In genomic region chr3:129488774-129489173, GRCm38 (mm10) we compare ENCODE assay signal across 13 mouse cellular contexts.
"Had no signal": no experiment of that assay in that cellular context is flagged by ENCODE, and none has a peak within 500 bp of the region (broad histone marks: within the 10 kb centered on the region; RNA-seq: fewer than 3 reads in every experiment).

No protein-coding gene starts in this region.

- ATAC-seq: intestine, postnatal 0 days; midbrain, embryonic 16.5 days had no signal

- DNase-seq: kidney, adult 8-10 months; kidney, postnatal 36 days; layer of hippocampus, adult 9-11 months; layer of hippocampus, postnatal 36 days; liver, embryonic 13.5 days; lung, adult 18-20 months; right cerebral cortex, postnatal 14 days; thymus, postnatal 36 days had no signal

- H3K36me3 ChIP-seq: limb, embryonic 15.5 days; liver, embryonic 13.5 days; neural tube, embryonic 13.5 days had no signal

- H3K27me3 ChIP-seq: limb, embryonic 15.5 days; liver, embryonic 13.5 days; megakaryocyte, embryonic 14.5 days; neural tube, embryonic 13.5 days had no signal
